Mouse (Mus musculus): ENCODE measurements around the gene 2310050C09Rik. TPM values are rescaled to one million over a fixed set of nuclear protein-coding genes. Genes with fewer than 3 reads are reported as not detected.

The 2310050C09Rik gene
- not detected for total RNA-seq (2021)
- long read RNA-seq, experiment 1 = 0 reads
- long read RNA-seq, experiment 2 = 0 reads

- DNase-seq = no peak
Measured at GRCm38 (mm10) chr3:92870116-92870515, at the start of gene 2310050C09Rik. 2310050C09Rik (minus strand) TSS chr3:92870216.

- DNase-seq = peak in 1 of 2 experiments; percentile 6
Measured at GRCm38 (mm10) chr3:92907571-92907970, 37.6 kb upstream of the 2310050C09Rik start.

- DNase-seq = no peak
Measured at GRCm38 (mm10) chr3:92905182-92905581, 35.2 kb upstream of the 2310050C09Rik start.

DNA sequence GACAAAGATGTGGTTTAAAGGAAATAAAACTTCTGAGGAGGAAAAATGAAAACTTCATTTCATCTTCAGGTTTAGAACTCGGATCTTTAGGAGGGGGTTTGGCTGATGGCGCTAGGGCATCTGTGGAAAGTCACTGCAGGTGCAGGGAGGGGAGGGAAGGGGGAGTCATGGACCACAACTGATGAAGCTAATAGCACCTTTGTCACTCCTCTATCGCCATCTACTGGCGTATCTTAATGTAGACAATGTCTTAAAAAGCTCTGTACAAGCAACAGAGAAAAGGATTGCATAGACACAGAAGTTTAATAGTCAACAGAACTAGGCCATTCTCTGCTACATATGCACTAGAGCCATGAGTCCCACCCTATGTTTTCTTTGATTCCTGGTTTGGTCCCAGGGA lies 33.6 kb upstream of the 2310050C09Rik start:
- no peak for DNase-seq

DNA sequence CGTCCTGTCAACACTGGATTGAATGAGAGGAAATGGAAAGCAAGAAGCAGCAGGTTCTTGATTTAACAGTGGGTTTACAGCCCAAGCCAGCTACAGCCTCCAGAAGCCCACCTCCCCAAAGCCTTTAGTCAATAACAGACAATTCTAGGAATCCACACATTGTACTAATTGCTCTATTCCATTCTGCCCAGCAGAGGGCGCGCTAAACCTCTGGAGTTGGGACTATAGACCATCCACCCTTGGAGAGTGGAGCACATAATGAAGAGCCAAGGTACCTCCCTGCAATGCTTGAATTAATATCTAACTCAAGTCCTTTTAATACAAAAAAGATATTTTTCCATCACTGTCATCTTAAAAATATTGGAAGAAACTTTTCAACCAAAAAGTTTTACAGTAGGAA lies 33.0 kb upstream of the 2310050C09Rik start:
- peak in 1 of 2 experiments; percentile 23 for DNase-seq

DNA sequence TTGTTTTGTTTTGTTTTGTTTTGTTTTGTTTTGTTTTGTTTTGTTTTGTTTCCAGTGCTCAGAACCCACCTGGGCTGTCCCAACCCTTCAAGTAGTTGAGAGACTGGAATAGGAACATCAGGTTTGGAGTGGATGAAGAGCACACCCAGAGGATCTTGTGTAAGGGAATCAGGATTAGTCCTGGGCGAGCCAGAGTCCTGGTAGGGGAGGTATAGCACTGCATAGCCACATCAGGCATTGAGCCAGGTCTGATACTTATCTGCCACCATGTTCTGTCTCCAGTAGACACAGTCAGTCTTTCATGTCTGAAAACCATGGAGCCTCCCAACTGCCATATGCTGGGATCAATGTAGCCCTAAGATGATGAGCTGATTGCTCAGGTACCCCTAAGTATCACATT lies 24.5 kb upstream of the 2310050C09Rik start:
- no peak for DNase-seq

DNA sequence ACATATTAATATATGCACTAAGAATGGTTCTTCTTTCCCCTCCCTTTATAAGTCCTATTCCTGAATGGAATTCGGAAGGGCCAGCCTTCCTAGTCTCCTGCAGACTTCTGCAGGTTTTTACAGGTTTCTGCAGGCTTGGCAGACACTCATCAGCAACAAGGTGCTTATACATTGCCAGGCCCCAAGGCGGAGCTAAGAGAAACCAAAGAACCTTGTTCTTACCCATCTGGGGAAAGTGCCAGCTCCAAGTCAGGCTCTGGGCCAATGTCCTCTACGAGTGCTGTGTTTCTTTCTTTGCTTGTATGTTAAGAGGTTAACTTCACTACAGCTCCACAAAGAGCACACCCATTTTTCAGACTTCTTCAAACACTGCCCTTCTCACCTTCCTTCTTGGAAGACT lies 24.0 kb upstream of the 2310050C09Rik start:
- no peak for DNase-seq

DNA sequence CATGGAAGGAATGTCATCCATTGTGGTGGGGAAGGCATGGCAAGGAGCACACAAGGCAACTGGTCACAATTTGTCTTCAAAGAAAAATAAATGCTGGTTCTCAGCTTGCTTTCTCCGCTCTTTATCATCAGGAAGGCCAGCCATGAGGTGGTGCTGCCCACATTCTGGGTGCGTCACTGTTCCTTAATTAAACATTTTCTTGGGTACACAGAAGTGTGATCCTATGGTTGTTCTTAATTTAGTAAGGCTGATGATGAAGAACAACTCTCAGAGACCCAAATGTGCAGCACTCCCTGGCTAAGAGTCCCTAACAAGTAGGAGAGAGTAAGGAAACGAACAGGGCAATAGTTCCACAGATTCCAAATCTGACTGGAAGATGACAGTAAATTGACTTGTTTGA lies 4.2 kb upstream of the 2310050C09Rik start:
- DNase-seq = no peak

GRCm38 (mm10) chr3:92851186-92851585 lies 18.8 kb downstream of the 2310050C09Rik start, which contains the start of gene Lce1l:
Lce1l (minus strand) TSS chr3:92851286.
- DNase-seq = no peak

GRCm38 (mm10) chr3:92827108-92827507 lies 42.9 kb downstream of the 2310050C09Rik start, which contains the start of gene Kprp:
Kprp (minus strand) TSS chr3:92827247.
- no peak for DNase-seq

DNA sequence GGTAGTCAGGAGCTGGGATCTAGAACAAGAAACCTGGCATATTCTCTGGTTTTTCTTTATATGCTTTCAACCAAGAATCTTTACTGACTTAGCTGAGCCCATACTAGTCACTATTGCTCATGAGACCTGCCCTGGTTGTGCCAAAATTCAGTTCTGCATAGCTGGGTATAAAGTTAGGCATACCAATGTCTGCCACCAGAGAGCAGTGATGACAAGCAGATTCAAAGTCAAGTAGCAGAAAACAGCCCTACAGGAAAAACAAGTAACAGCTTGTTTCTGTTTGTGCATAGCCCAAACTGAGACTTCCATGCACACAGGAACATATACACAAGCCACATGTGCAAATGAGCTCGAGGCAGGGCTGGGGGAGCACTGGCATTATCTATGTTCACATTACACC lies 44.2 kb downstream of the 2310050C09Rik start:
- no peak for DNase-seq

Other genes with a start within 250 kb of the 2310050C09Rik start
- gene Lce6a, start 248.6 kb downstream of the 2310050C09Rik start, total RNA-seq (2021) = not detected
- not detected for gene Lce1a1, start 221.9 kb downstream of the 2310050C09Rik start, total RNA-seq (2021)
- gene Lce1b, start 213.3 kb downstream of the 2310050C09Rik start, total RNA-seq (2021) = not detected
- gene Lce1a2, start 199.9 kb downstream of the 2310050C09Rik start, total RNA-seq (2021) = not detected
- gene Lce1c, start 191.0 kb downstream of the 2310050C09Rik start, total RNA-seq (2021) = not detected
- gene Lce1d, start 183.0 kb downstream of the 2310050C09Rik start, total RNA-seq (2021) = not detected
- not detected for gene Lce1e, start 161.1 kb downstream of the 2310050C09Rik start, total RNA-seq (2021)
- gene Lce1f, start 149.9 kb downstream of the 2310050C09Rik start, total RNA-seq (2021) = not detected
- gene Gm38119, start 131.1 kb downstream of the 2310050C09Rik start, total RNA-seq (2021) = not detected
- gene Lce1g, start 117.9 kb downstream of the 2310050C09Rik start, total RNA-seq (2021) = not detected
- gene Lce1h, start 105.2 kb downstream of the 2310050C09Rik start, total RNA-seq (2021) = not detected
- gene Lce1i, start 91.3 kb downstream of the 2310050C09Rik start, total RNA-seq (2021) = not detected
- not detected for gene Lce1j, start 79.7 kb downstream of the 2310050C09Rik start, total RNA-seq (2021)
- gene Lce1k, start 62.3 kb downstream of the 2310050C09Rik start, total RNA-seq (2021) = not detected
- not detected for gene Kprp, start 43.0 kb downstream of the 2310050C09Rik start, total RNA-seq (2021)
- gene Lce1l, start 18.9 kb downstream of the 2310050C09Rik start, total RNA-seq (2021) = not detected
- gene Lce3a, start 56.0 kb upstream of the 2310050C09Rik start, total RNA-seq (2021) = not detected
- not detected for gene Lce3b, start 62.8 kb upstream of the 2310050C09Rik start, total RNA-seq (2021)
- gene Lce3c, start 74.3 kb upstream of the 2310050C09Rik start, total RNA-seq (2021) = not detected
- not detected for gene Lce3d, start 87.2 kb upstream of the 2310050C09Rik start, total RNA-seq (2021)
- not detected for gene Lce3e, start 96.8 kb upstream of the 2310050C09Rik start, total RNA-seq (2021)
- not detected for gene Lce3f, start 122.0 kb upstream of the 2310050C09Rik start, total RNA-seq (2021)
- not detected for gene Crct1, start 145.5 kb upstream of the 2310050C09Rik start, total RNA-seq (2021)
- gene Lce1m, start 148.8 kb upstream of the 2310050C09Rik start, total RNA-seq (2021) = not detected
- gene Gm4858, start 198.6 kb upstream of the 2310050C09Rik start, total RNA-seq (2021) = not detected

Data from heart, adult 18-20 months (tissue).